Mouse (Mus musculus) thymus, postnatal 10 days (tissue): ENCODE measurements at regions not wholly inside any gene's neighbourhood (a gene's known extent, or its start where the extent isn't known, plus 50 kb on each side); places are given as distances from the start of the nearest gene placed in this dataset.

Experiments used
- DNase-seq, 2 experiments: peaks; one replicate each; pipeline ENCODE4 v3.0.0; 2021; ENCODE audit warnings: low spot score in 2 of 2

DNA sequence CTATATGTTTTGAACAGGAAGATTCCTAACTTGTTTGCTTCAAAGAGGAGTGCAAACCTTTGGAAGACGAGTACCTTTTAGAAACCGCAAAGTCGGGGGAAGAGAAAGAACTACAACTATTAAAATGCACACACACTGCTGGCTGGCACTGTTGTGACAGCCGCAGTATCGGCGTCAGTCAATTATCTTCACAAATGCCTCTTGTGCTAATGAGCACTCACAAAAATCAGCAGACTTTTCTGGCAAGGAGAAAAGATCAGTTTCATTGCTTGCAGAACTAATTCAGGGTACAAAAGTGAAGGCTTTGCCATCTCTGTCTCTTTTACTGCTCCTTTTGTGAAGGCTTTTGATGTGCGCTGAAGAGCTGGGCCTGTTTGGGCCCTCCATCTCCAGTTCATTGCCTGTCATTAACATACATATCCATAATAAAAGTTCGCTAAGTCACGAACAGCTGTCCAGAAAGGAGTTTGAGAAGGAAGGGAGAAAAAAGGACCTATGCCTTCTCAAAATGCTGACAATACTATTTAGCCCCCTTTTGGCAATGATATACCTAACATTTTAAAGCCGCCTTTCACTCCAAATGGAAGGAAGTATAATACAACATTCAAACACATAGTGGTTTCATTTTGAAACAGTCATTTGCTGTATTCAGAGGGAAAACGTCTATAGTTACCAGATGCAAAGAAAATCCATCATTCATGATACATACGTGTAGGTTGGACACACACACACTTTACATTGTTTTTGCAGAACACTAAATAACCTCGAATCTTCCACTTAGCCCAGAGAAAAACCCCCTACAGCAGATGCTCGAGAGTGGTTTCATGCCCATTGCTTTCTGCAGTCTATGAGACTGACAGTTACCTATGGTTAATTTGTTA is 186.6 kb upstream of the Sp8 start:
- no peak for DNase-seq

GRCm38 (mm10) chr12:118650483-118651160 is 195.5 kb upstream of the Sp8 start:
- no peak for DNase-seq

GRCm38 (mm10) chr12:118649323-118649973 is 196.7 kb upstream of the Sp8 start:
- DNase-seq: no peak

DNA sequence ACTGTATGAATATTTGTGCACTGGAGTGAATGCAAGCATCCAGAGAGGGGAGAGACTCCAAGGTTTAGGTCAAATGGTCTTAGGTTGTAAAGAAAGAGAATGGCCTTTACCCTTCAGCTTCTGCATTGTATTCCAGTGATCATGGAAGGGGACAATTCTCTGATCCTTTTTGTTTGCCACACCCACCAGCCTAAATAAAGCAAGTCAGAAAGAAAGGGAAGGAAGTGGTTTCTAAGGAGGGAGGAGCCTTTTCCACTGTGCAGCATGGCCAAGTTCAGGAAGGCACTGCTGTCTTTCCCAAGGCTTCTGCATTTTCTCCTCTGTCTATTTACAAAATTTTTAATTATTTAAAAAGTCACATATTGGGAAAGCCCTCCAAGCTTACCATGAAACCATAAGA is 197.5 kb upstream of the Sp8 start:
- DNase-seq: no peak

DNA sequence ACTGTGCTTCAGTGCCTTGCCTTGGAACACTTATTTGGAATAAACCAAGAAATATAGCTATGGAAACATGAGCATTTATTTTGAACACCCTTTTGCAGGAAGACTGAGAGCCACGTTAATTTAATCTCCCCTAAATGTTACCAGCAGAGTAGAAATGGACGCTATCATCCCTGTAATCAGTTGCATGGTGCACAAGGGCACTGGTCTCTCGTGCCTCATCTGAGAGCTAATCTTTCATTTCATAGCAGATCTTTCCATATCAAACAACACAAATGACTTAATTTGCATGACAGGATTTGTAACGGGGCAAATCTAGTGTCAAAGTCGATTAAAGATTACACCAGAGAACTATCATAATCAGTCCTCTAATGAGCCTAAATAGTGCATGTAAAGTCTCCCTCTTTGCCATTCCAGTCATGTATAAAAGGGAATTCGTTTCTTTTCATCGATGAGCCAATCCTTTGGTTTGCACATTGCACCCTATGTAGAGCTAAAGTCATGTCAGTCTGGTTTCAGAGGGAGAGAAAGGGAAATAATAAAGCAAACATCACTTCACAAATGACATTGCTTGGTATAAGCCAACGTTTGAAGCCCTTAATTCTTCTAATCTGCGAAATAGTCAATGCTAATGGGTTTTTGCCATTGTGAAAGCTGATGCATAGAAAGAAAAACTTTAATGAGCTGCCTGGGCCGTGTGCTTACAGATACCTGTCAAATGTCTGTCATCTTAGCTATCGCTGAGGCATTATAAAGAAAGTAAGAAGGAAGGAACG is 198.7 kb upstream of the Sp8 start:
- no peak for DNase-seq

DNA sequence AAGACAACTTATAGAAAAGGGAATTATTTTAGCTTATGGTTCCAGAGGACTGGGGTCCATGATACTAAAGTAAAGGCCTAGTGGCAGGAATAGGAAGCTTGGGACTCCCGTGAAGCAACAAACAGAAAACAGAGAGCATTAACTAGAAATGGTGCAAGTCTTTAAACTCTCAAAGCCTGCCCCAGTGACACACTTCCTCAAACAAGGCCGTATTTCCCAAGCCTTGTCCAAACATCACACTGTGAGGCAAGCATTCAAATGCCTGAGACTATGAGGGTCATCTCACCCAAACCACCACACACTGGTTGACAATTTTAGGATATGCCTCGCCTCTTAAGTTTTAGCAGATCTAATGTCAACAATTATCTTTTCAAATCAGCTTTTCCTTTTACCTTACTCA is 205.2 kb upstream of the Sp8 start:
- no peak for DNase-seq

- DNase-seq: no peak
Measured at GRCm38 (mm10) chr12:118637214-118637613, 208.9 kb upstream of the Sp8 start.

- no peak for DNase-seq
Measured at GRCm38 (mm10) chr12:118635456-118635855, 210.7 kb upstream of the Sp8 start.

- no peak for DNase-seq
Measured at GRCm38 (mm10) chr12:118630373-118630772, 215.8 kb upstream of the Sp8 start.

DNA sequence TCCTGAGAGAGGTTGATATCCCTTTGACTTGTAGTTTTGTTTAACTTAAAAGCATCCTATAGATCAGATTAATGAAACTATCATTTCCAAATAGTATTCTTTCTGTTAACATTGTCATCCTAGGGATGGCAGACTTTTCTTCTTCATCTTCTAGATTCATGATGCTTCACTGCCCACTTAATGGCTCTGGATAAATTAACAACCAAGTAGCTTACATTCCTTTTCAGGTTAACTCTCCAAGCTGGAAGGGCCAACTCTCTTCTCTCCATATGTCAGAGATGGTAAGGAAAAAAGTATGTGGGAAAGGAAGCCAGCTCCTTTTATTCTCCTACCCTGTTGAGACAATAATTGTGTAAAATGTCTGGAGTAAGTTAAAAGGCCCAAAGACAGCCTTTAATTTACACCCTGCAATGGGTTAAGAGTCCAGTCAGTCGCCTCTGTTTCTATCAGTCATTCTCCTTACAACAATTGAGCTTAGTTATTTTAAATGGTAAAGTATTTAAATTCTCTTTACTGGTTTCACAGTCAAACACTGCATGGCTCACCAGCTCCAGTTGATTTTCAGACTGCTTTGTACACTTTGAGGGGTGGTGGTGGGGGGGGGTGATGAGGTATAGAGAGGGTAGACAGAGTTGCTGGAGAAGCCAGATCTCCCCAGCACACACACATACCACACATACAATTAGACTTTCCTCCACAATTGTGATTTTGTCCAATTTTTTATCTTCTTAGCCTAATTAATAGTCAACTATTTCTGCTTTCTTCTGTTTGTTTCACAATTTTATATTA is 224.2 kb upstream of the Sp8 start:
- no peak for DNase-seq

DNA sequence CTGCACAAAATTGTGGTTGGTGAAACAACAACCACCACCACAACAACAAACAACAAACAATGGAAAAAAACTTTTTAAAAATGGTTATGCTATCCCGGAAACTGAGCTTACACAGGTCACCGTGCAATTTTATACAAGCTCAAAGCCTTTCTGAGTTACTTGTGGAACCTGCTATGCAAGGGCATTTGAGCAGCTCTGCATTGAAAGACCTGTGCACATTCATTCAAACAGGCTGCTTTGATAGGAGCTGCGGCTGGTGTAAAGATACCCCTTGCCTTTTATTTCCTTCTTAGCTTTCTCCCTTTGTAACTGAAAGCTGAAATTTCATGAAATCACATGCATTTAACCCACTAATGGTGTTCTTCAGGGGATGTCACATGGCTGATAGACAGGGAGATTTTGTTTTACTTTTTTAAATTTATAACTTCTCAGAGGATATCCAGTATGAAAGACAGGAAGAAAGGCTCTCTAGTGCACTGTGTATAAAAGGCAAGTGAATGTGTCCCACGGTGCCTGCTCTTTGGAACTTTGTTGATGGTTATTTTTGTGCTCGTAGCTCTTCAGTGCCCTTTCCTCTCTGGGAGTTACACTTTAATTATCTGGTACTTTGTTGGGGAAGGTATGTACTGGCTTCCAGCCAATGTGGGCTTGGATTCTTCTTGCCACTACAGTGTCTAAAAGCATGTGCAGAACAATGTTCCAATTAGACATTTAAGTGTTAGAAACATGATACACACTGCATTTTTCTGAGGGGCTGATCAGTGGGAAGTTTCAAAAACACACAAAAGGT is 225.1 kb upstream of the Sp8 start:
- no peak for DNase-seq

DNA sequence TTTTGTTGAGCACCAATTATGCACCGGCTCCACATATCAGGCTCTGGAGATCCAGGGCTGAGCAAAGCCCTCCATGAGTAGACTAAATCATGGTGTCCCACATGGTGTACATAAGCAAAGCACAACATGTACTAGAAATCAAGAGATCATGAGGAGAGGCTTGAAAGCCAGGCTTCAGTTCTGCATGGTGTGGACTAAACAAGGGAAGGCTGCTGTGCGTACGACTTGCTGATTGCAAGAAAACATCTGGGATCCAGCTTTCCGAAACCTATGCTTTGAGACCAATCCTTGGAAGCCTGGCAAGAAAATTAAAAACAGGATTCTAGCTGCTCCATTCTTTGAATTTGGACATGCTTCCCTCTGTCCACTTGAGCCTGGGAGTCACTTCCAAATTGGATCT is 249.1 kb upstream of the Sp8 start:
- no peak for DNase-seq

GRCm38 (mm10) chr12:118594781-118595574 is 251.2 kb upstream of the Sp8 start:
- DNase-seq: no peak

- no peak for DNase-seq
Measured at GRCm38 (mm10) chr12:118583829-118584628, 262.1 kb upstream of the Sp8 start.

DNA sequence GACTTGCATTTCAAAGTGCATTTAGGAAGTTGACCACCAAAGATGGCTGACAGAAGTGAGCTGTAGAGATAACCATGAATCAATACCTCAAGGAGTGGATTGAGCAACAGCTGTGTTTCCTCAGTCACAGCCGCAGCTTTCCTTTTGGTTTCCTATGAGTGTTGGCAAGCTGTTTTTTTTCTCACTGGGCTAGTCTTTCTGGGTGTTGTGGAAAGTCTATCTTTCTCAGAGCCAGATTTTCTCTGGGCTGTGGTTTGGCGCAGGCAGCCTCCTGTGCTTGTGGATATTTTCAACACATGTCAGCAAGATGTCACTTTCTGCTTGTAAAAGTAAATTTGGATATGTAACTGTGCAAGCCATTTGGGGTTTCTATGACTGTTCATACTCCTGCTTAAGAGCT is 268.6 kb upstream of the Sp4 start:
- no peak for DNase-seq

- DNase-seq: no peak
Measured at GRCm38 (mm10) chr12:118566681-118567080, 265.4 kb upstream of the Sp4 start.

DNA sequence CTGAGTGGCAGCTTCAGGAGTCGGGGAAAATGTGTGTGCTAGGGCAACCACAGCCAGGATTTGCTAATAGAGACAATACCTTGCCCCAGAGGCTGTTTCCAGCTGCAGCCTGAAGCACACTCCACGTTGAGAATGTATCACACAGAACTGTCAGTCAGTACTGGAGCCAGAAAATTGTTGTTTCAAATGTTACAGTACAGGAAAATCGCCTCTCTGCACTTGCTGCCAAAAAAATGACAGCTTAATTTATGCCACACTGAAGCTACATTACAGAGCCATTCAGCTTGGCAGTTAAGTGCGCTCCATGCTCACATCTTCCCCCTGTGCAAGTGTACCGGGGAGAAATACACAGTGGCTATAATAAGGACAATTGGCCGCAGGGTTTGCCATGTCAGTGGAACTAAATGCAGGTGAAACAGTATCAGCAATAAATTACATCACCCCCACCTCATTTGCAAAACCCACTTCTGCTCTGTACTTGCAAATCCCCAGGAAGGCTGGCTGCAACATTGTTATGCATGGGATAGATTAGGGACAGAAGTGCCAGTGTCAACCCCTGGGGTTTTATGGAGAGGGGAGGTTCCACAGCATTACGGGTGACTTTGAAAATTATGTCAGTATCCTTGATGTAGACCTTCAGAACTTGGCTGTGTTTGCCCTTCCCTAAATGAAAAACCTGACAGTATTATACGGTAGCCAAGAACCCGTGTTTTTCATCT is 263.3 kb upstream of the Sp4 start:
- DNase-seq: no peak

DNA sequence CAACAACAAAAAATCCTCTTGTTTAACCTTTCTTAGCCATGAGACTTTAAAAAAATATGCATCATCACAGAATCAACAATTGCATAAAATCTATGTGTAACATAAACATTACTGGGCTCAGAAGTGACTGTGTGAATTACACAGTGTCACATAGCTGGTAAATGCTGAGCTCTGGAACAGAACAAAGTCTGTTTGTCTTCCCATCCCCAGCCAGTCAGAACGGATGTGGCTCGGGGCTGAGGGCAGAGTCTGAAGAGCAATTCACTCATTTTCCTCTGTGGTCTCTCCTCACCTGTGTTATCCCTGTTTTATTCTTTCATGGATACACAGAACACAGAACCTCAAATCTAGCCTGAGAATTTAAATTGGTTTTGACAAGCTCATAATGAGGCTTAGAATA is 261.0 kb upstream of the Sp4 start:
- DNase-seq: no peak
